Mouse (Mus musculus): ENCODE results near the gene Pecam1.

Pecam1 gene

GRCm38 (mm10) chr11:106699083-106699482 is 51.3 kb downstream of the Pecam1 start:
- DNase-seq (ENCODE audit: extremely low read depth, low read depth, low spot score) = no peak

- DNase-seq (ENCODE audit: extremely low read depth, low read depth, low spot score) = no peak
These were observed 52.1 kb downstream of the Pecam1 start for GRCm38 (mm10) chr11:106698289-106698688.

- DNase-seq (ENCODE audit: extremely low read depth, low read depth, low spot score) = no peak
These were observed 54.5 kb downstream of the Pecam1 start for GRCm38 (mm10) chr11:106695917-106696316.

GRCm38 (mm10) chr11:106692890-106693289 is 57.5 kb downstream of the Pecam1 start:
- no peak for DNase-seq (ENCODE audit: extremely low read depth, low read depth, low spot score)

- DNase-seq (ENCODE audit: extremely low read depth, low read depth, low spot score) = no peak
These were observed 62.1 kb downstream of the Pecam1 start for GRCm38 (mm10) chr11:106688375-106688774.

GRCm38 (mm10) chr11:106687293-106687692 is 63.1 kb downstream of the Pecam1 start:
- DNase-seq (ENCODE audit: extremely low read depth, low read depth, low spot score) = no peak

GRCm38 (mm10) chr11:106684027-106684426 is 66.4 kb downstream of the Pecam1 start:
- no peak for DNase-seq (ENCODE audit: extremely low read depth, low read depth, low spot score)

GRCm38 (mm10) chr11:106683345-106683744 is 67.1 kb downstream of the Pecam1 start:
- no peak for DNase-seq (ENCODE audit: extremely low read depth, low read depth, low spot score)

- no peak for DNase-seq (ENCODE audit: extremely low read depth, low read depth, low spot score)
These were observed 69.3 kb downstream of the Pecam1 start for GRCm38 (mm10) chr11:106681138-106681537.

- no peak for DNase-seq (ENCODE audit: extremely low read depth, low read depth, low spot score)
These were observed 70.6 kb downstream of the Pecam1 start for GRCm38 (mm10) chr11:106679874-106680273.

- DNase-seq (ENCODE audit: extremely low read depth, low read depth, low spot score) = no peak
These were observed 72.4 kb downstream of the Pecam1 start for GRCm38 (mm10) chr11:106677910-106678591.

- DNase-seq (ENCODE audit: extremely low read depth, low read depth, low spot score) = no peak
These were observed 73.1 kb downstream of the Pecam1 start for GRCm38 (mm10) chr11:106677331-106677730.

- DNase-seq (ENCODE audit: extremely low read depth, low read depth, low spot score) = no peak
These were observed 74.6 kb downstream of the Pecam1 start for GRCm38 (mm10) chr11:106675875-106676274.

- DNase-seq (ENCODE audit: extremely low read depth, low read depth, low spot score) = no peak
These were observed 75.2 kb downstream of the Pecam1 start for GRCm38 (mm10) chr11:106675201-106675726.

GRCm38 (mm10) chr11:106674612-106675153 is 75.7 kb downstream of the Pecam1 start:
- no peak for DNase-seq (ENCODE audit: extremely low read depth, low read depth, low spot score)

GRCm38 (mm10) chr11:106673727-106674611 is 76.5 kb downstream of the Pecam1 start:
- no peak for DNase-seq (ENCODE audit: extremely low read depth, low read depth, low spot score)

GRCm38 (mm10) chr11:106672919-106673505 is 77.4 kb downstream of the Pecam1 start:
- DNase-seq (ENCODE audit: extremely low read depth, low read depth, low spot score) = no peak

GRCm38 (mm10) chr11:106671801-106672200 is 78.6 kb downstream of the Pecam1 start:
- no peak for DNase-seq (ENCODE audit: extremely low read depth, low read depth, low spot score)

- DNase-seq (ENCODE audit: extremely low read depth, low read depth, low spot score) = no peak
These were observed 79.4 kb downstream of the Pecam1 start for GRCm38 (mm10) chr11:106670951-106671478.

GRCm38 (mm10) chr11:106670266-106670665 is 80.2 kb downstream of the Pecam1 start:
- no peak for DNase-seq (ENCODE audit: extremely low read depth, low read depth, low spot score)

- no peak for DNase-seq (ENCODE audit: extremely low read depth, low read depth, low spot score)
These were observed 80.6 kb downstream of the Pecam1 start for GRCm38 (mm10) chr11:106669873-106670173.

Measured in fat pad, adult 2 months (tissue).